Mouse (Mus musculus): ENCODE measurements at regions not wholly inside any gene's neighbourhood (a gene's known extent, or its start where the extent isn't known, plus 50 kb on each side); places are given as distances from the start of the nearest gene placed in this dataset.

DNA sequence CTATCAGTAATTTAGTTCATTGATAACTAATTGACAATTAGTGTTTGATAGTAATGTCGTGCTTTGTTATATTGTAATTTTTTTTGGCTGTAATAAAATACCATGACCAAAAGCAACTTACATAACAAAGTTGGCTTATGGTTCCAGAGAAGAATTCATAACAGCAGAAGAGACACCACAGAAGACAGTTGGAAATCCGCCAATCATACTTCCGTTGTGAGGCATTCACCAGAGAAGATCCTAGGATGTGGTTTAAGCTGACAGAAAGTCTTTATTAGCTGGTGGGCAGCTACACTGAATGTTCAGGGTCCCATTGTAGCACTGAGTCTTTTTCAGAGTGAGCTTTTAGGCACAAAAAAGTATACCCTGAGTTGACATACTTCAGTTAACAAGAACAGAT is 109.9 kb downstream of the Sec23a start:
- no peak for ATAC-seq (replicated peaks in 1 of 2; ENCODE audit: insufficient read depth in 1 of 2, low FRiP score in 2 of 2, low TSS enrichment in 1 of 2, low read depth in 1 of 2, poor library complexity in 2 of 2, severe bottlenecking in 2 of 2)

DNA sequence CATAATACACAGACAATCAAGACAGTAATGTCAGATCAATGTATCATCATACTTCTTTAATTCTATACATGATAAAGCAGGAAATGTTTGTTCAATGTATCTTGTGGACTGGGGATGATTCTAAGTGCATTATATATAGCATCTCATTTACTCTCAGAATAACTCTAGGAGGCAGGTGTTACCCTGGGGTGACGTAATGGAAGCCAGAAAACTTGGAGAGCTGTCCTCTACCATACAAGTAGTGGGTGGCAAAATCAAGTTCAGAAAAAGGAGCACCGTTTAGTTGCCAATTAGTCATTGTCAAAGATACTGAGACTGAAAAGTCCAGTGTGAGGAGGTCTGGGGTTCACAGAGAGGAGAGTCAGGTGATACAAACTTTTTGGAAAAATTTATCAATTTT is 136.0 kb downstream of the Sec23a start:
- ATAC-seq (replicated peaks in 1 of 2; ENCODE audit: insufficient read depth in 1 of 2, low FRiP score in 2 of 2, low TSS enrichment in 1 of 2, low read depth in 1 of 2, poor library complexity in 2 of 2, severe bottlenecking in 2 of 2) = no peak

DNA sequence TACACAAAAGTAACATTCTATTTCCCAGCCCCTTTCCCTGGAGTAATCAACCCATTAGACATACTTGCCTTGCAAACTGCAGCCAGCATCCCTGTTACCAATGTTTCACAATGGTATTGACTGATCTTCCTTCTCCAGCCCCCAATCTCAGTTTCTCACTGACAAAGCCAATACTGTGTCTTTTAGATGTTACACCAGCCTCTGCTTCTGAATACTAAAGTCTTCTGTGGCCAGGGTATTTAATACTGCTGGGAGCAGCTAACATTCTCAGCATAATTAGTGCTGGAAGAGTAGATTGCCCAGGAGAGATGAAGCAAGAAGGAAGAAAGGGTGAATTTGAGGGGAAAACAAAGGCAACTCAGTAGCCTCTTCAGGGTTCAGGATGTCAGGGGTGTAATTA is 139.4 kb downstream of the Sec23a start:
- no peak for ATAC-seq (replicated peaks in 1 of 2; ENCODE audit: insufficient read depth in 1 of 2, low FRiP score in 2 of 2, low TSS enrichment in 1 of 2, low read depth in 1 of 2, poor library complexity in 2 of 2, severe bottlenecking in 2 of 2)

DNA sequence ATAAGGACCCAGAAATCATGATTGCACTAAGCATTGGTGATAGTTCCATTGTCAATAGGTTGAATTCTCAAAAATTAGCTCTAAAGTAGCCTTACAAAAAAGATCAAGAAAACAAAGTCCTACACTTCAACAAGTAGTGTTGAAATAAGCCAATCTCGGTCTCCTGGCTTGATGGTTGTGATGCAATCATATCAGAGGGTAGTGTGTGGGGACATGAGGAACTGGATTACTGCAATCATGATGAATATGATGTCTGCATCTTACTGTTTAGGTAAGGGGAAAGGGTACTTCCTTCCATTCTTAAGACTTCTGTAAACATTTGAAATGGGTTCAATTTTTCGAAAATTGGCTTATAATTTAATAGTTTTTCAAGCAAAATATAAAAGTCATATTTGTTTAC is 155.3 kb downstream of the Sec23a start:
- ATAC-seq (replicated peaks in 1 of 2; ENCODE audit: insufficient read depth in 1 of 2, low FRiP score in 2 of 2, low TSS enrichment in 1 of 2, low read depth in 1 of 2, poor library complexity in 2 of 2, severe bottlenecking in 2 of 2) = no peak

DNA sequence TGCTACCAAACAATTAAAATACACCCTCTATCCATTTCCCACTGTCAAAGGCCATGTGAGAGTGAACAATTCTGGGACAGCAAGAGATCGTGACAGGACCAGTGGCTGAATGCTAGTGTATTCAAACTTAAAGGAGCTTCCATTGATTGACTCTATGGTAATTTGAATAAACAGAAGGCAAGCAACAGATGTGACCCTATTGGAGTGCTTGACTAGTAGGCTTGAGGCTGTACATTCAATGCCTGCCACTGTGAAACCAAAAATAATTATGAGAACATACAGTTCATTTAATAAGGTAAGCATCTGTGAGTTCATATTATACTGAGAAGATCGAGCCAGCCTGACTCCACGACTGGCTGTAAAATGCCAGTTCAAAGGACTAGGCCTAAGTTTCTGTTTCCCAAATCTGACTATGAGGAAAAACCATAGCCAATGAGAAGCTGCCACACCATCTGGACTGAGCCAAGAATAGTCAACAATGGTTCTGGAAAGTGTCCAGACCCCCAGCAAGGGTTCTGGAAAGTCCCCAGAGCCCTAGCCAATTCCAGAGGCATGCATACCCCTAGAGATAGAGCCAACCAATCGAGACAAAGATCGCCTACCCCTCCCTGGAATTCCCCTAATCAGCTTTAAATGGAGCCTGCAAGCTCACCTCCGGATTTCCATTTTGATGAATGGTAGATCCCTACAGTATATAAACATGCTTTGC is 160.0 kb downstream of the Sec23a start:
- ATAC-seq (replicated peaks in 1 of 2; ENCODE audit: insufficient read depth in 1 of 2, low FRiP score in 2 of 2, low TSS enrichment in 1 of 2, low read depth in 1 of 2, poor library complexity in 2 of 2, severe bottlenecking in 2 of 2) = no peak

DNA sequence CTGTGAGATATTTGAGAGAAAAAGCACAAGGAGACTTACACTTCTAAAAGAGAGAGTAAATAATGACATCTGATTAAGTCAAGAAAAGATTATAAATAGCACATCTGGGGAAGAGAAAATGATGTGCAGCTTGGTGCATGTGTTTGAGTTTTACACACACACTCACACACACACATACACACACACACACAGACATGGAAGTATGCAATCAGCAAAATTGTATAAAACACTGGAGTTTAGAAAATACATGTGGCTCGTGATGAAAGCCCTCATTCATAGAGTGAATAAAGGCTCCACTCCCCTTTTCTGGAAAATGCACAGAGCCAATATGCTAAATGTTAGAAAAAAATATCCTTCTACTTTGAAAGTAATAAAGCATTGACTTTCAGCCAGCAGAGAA is 182.2 kb downstream of the Sec23a start:
- ATAC-seq (replicated peaks in 1 of 2; ENCODE audit: insufficient read depth in 1 of 2, low FRiP score in 2 of 2, low TSS enrichment in 1 of 2, low read depth in 1 of 2, poor library complexity in 2 of 2, severe bottlenecking in 2 of 2) = no peak

DNA sequence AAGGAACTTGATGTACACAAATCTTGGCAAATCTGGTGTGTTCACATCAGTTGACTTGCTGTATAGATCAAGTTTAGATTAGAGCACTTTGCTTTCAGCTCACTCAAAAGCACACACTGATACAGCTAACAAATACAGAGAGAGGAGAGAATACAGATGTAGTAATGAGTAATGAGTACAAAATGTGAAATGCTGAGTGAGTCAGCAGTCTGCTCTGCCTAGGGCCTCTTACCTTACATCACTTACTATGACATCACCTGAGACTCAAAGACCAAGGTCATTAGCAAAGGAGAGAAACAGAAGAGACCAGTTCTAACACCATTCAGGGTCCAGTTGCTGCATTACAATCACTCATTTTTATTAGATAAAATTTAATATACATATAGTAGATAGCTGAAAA is 184.0 kb downstream of the Sec23a start:
- no peak for ATAC-seq (replicated peaks in 1 of 2; ENCODE audit: insufficient read depth in 1 of 2, low FRiP score in 2 of 2, low TSS enrichment in 1 of 2, low read depth in 1 of 2, poor library complexity in 2 of 2, severe bottlenecking in 2 of 2)

DNA sequence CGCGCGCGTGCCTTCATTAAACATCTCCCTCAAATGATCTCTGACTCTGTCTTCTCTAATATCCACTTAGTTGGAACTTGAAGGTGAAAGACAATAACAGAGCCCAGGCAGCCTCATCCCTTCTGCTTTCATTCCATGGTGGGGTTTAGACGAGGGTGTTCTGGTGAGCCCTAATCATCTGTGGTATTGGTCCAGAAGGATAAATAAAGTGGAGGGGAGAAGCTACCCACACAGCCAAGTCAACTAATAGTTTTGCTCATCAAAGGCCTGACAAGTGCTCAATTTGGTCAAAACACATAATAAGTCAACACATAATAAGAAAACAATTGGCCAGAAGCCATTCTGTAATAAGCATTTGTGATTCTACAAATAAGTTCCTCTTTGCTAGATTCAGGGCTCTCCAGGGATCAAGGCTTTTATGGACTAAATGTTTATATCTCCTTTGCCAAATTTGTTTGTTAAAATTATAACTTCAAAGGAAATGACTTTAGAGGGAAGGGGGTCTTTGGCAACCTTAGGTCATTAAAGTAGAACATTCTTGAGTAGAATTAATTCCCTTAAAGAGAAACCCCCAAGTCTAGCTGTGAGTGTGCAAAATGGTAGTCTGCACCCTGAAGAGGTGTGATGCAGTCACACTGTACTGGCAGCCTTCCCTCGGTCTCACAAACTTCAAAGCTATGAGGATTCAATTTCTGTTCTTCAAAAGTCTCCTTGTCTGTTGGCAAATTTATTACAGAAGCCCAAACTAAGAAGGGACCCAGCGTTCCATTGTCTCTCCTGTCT is 186.5 kb downstream of the Sec23a start:
- no peak for ATAC-seq (replicated peaks in 1 of 2; ENCODE audit: insufficient read depth in 1 of 2, low FRiP score in 2 of 2, low TSS enrichment in 1 of 2, low read depth in 1 of 2, poor library complexity in 2 of 2, severe bottlenecking in 2 of 2)

DNA sequence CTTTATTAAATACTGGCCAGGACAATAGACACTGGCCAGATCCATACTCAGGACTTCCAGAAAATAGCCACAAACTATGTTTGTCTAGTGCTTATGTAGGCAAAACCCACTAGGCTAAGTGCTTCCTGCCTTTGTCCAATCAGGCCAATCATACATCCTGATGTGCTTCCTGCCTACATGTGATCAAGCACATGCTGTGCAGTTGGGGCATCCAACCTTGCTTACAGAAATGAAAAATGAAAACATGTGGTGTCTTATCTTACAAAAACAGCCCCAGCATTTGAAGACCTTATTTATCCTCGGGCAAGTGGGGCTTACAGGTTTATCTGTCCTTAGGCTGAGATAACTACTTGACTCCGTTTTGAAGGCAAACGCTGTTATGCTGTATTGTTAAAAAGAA is 188.8 kb downstream of the Sec23a start:
- ATAC-seq (replicated peaks in 1 of 2; ENCODE audit: insufficient read depth in 1 of 2, low FRiP score in 2 of 2, low TSS enrichment in 1 of 2, low read depth in 1 of 2, poor library complexity in 2 of 2, severe bottlenecking in 2 of 2) = peak; percentile 79 to 80

DNA sequence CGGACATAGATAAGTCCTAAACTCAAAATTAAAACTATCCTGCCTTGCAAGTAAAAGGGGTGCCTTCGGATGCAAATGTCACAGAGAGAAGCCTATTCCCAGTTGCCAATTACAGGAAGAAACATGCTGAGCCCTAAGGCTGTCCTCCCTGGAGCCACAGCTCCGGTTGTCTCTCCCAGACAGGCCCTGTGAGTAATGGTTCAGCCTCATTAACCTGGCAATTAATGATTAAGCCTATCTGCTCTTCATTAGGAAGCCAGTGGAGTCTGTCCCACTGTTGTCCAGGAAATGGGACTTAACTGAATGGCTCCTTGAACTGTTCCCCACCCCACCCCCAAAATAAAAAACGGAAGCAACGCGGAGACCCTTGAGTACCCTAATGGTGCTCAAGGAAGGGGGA is 207.7 kb downstream of the Sec23a start:
- no peak for ATAC-seq (replicated peaks in 1 of 2; ENCODE audit: insufficient read depth in 1 of 2, low FRiP score in 2 of 2, low TSS enrichment in 1 of 2, low read depth in 1 of 2, poor library complexity in 2 of 2, severe bottlenecking in 2 of 2)

DNA sequence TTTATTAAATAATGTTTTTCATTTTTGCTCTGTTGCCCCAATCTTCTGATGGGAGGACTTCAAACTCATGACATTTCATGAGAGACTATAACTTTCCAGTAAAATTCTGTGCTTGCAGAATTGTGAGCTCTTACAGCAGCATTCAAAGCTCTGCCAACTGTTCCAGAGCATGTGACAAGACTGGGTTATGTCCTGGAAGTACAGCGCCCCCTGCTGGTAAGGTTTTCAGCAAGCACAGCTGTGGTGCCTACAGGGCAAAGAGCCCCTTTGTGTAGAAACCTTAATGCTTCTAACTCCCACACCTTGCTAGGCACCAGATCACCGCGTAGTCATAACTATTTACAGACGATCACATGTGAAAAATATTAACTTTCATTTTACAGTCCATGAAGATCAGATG is 209.4 kb downstream of the Sec23a start:
- ATAC-seq (replicated peaks in 1 of 2; ENCODE audit: insufficient read depth in 1 of 2, low FRiP score in 2 of 2, low TSS enrichment in 1 of 2, low read depth in 1 of 2, poor library complexity in 2 of 2, severe bottlenecking in 2 of 2) = peak; percentile 80 to 89
